Comparison of ENCODE assay signal across 12 mouse cellular contexts in the genomic region with DNA sequence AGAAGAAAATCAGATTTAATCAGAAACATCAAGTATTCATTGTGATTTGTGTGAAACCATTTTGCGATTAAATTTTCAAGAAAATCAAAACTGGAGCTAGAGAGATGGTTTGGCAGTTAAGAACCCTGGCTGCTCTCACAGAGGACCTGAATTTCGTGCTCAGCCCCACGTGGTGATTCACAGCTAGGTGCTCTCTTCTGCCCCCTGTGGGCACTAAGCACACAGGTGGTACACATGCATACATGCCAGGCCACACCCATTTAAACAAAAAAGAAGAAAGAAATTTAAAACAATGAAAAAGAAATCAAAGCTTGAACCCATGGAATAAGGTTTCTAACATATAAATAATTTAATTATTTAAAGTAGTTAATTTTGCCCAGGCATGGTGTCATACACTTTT. TPM values are rescaled to one million over a fixed set of nuclear protein-coding genes. Genes with fewer than 3 reads are reported as not detected.
DNase-seq lines count a peak whose midpoint lies in the region; ATAC-seq and TF ChIP-seq lines count a peak whose summit lies in the region.
"Had no signal": no experiment of that assay in that cellular context is flagged by ENCODE, and none has a peak within 500 bp of the region (broad histone marks: within the 10 kb centered on the region; RNA-seq: fewer than 3 reads in every experiment).

No protein-coding gene starts in this region.

- TF ChIP-seq EP300 in stomach, postnatal 0 days (optimal IDR thresholded peaks at IDR 0.05), result no peak

- no peak for DNase-seq in kidney, postnatal 0 days (ENCODE audit: low spot score)
- DNase-seq in thymus, postnatal 14 days, result peak; percentile 8
- no peak for DNase-seq in thymus, adult 2 months
- peak; percentile 2 for DNase-seq in MEL-GATA-1-ER (ENCODE audit: extremely low read depth, low read depth)
- DNase-seq in stomach, postnatal 0 days (ENCODE audit: low spot score), result no peak
- DNase-seq in ovary, postnatal 14 days (ENCODE audit: low spot score), result no peak
- DNase-seq: adrenal gland, postnatal 25 days; cerebellum, adult 18-20 months had no signal

- H3K27me3 ChIP-seq in kidney, postnatal 0 days (ENCODE audit: insufficient read depth, low read length), result no peaks in the 10 kb centered on the region
- H3K27me3 ChIP-seq in kidney, embryonic 16.5 days (ENCODE audit: insufficient read depth, low read length), result no peaks in the 10 kb centered on the region
- no peaks in the 10 kb centered on the region for H3K27me3 ChIP-seq in thymus, adult 2 months (ENCODE audit: control insufficient read depth, insufficient read depth, low read length)
- no peaks in the 10 kb centered on the region for H3K27me3 ChIP-seq in stomach, postnatal 0 days (ENCODE audit: control insufficient read depth, insufficient read depth, low read length)

- no peak overlapping the region for H3K4me3 ChIP-seq in kidney, postnatal 0 days (replicated peaks; ENCODE audit: low read depth, low read length)
- no peak overlapping the region for H3K4me3 ChIP-seq in kidney, embryonic 16.5 days (ENCODE audit: low read length)
- H3K4me3 ChIP-seq in thymus, adult 2 months (ENCODE audit: control insufficient read depth, insufficient read depth, low read length), result no peak overlapping the region
- no peak overlapping the region for H3K4me3 ChIP-seq in stomach, postnatal 0 days (ENCODE audit: low read depth, low read length)
- H3K4me3 ChIP-seq: forebrain, embryonic 10.5 days had no signal

- TF ChIP-seq CTCF in kidney, postnatal 0 days (IDR thresholded peaks at IDR 0.05; ENCODE audit: low read depth), result peak; percentile 25; the same call in 1 of the 2 replicates
- TF ChIP-seq CTCF in thymus, adult 2 months (IDR thresholded peaks at IDR 0.05; ENCODE audit: borderline replicate concordance, control insufficient read depth, extremely low read depth, insufficient read depth, low read length, poor library complexity), result no peak
- TF ChIP-seq CTCF in stomach, postnatal 0 days (IDR thresholded peaks at IDR 0.05; ENCODE audit: low read depth), result peak; percentile 55

- no peaks in the 10 kb centered on the region for H3K4me1 ChIP-seq in kidney, postnatal 0 days (replicated peaks; ENCODE audit: insufficient read depth, low read length)
- H3K4me1 ChIP-seq in kidney, embryonic 16.5 days (ENCODE audit: insufficient read depth, low read length), result no peaks in the 10 kb centered on the region
- no peaks in the 10 kb centered on the region for H3K4me1 ChIP-seq in thymus, adult 2 months (replicated peaks; ENCODE audit: control insufficient read depth, insufficient read depth, low read length)
- no peaks in the 10 kb centered on the region for H3K4me1 ChIP-seq in stomach, postnatal 0 days (replicated peaks; ENCODE audit: control insufficient read depth, insufficient read depth)
- H3K4me1 ChIP-seq: forebrain, embryonic 10.5 days had no signal

- H3K4me2 ChIP-seq in kidney, postnatal 0 days (ENCODE audit: low read length), result no peak overlapping the region
- no peak overlapping the region for H3K4me2 ChIP-seq in kidney, embryonic 16.5 days (replicated peaks; ENCODE audit: low read depth, low read length)
- H3K4me2 ChIP-seq in stomach, postnatal 0 days (replicated peaks; ENCODE audit: low read depth), result no peak overlapping the region

- TF ChIP-seq POLR2A in thymus, adult 2 months (IDR thresholded peaks at IDR 0.05; ENCODE audit: control insufficient read depth, extremely low read depth, insufficient read depth, low read length, poor library complexity), result no peak

- ATAC-seq in kidney, postnatal 0 days (replicated peaks; ENCODE audit: low FRiP score, low read depth), result no peak
- ATAC-seq in kidney, embryonic 16.5 days (ENCODE audit: low FRiP score, low TSS enrichment), result no peak
- no peak for ATAC-seq in stomach, postnatal 0 days (ENCODE audit: low FRiP score, low TSS enrichment)
- ATAC-seq: hindbrain, embryonic 16.5 days; midbrain, embryonic 16.5 days had no signal

- no peak overlapping the region for H3K9ac ChIP-seq in kidney, postnatal 0 days (ENCODE audit: low read depth, low read length)
- no peak overlapping the region for H3K9ac ChIP-seq in kidney, embryonic 16.5 days (replicated peaks; ENCODE audit: low read length)
- no peak overlapping the region for H3K9ac ChIP-seq in stomach, postnatal 0 days (ENCODE audit: low read length)

- 70% methylated on average over 3 of the region's 3 CpGs for WGBS in kidney, postnatal 0 days
- WGBS in kidney, embryonic 16.5 days, result 78% methylated on average over 3 of the region's 3 CpGs
- 75% methylated on average over 3 of the region's 3 CpGs for WGBS in thymus, adult 2 months
- 65% methylated on average over 3 of the region's 3 CpGs for WGBS in stomach, postnatal 0 days

- H3K36me3 ChIP-seq in kidney, postnatal 0 days (ENCODE audit: insufficient read depth, low read length), result no peaks in the 10 kb centered on the region
- H3K36me3 ChIP-seq in kidney, embryonic 16.5 days (ENCODE audit: insufficient read depth, low read length), result no peaks in the 10 kb centered on the region
- H3K36me3 ChIP-seq in thymus, adult 2 months (ENCODE audit: control insufficient read depth, insufficient read depth, low read length), result no peaks in the 10 kb centered on the region
- H3K36me3 ChIP-seq in stomach, postnatal 0 days (ENCODE audit: control insufficient read depth, insufficient read depth, low read length), result no peaks in the 10 kb centered on the region; the same call in 1 of the 2 replicates
- H3K36me3 ChIP-seq: forebrain, embryonic 10.5 days had no signal

- H3K27ac ChIP-seq in kidney, postnatal 0 days, result no peak overlapping the region
- H3K27ac ChIP-seq in kidney, embryonic 16.5 days (ENCODE audit: low read length), result no peak overlapping the region
- no peak overlapping the region for H3K27ac ChIP-seq in thymus, adult 2 months (ENCODE audit: control insufficient read depth, insufficient read depth, low read length)
- no peak overlapping the region for H3K27ac ChIP-seq in stomach, postnatal 0 days (replicated peaks)
- H3K27ac ChIP-seq: forebrain, embryonic 10.5 days had no signal

- no peaks in the 10 kb centered on the region for H3K9me3 ChIP-seq in kidney, postnatal 0 days (replicated peaks; ENCODE audit: low read length)
- H3K9me3 ChIP-seq in kidney, embryonic 16.5 days (ENCODE audit: low read length), result no peaks in the 10 kb centered on the region
- no peaks in the 10 kb centered on the region for H3K9me3 ChIP-seq in stomach, postnatal 0 days (ENCODE audit: control insufficient read depth, low read length)
- H3K9me3 ChIP-seq: forebrain, embryonic 10.5 days had no signal

RNA-seq across cellular contexts. Expression of gene Npr3, which starts 15.7 kb away (rescaled TPM):
- 4.8 and 5.2 TPM in 2 replicates for polyA plus RNA-seq in kidney, postnatal 0 days (2015; fragmentation: Nextera tagmentation; extraction: Ambion mirVana)
- polyA plus RNA-seq in kidney, embryonic 16.5 days (2015; fragmentation: Nextera tagmentation; extraction: Ambion mirVana), result 5.9 and 7.7 TPM in 2 replicates
- polyA plus RNA-seq in thymus, adult 2 months (2012; rRNA removed), result 0.50 and 1.4 TPM in 2 replicates
- 1.7 and 2.1 TPM in 2 replicates for polyA plus RNA-seq in stomach, postnatal 0 days (2015; fragmentation: Nextera tagmentation; extraction: Ambion mirVana)

Comparison
In these comparisons a context has a peak if more than half of its experiments do, and no peak if none do; other contexts are left out.
1. DNase-seq: peak in thymus, postnatal 14 days (single experiment) and MEL-GATA-1-ER (single experiment); none in kidney, postnatal 0 days (single experiment), thymus, adult 2 months (single experiment), stomach, postnatal 0 days (single experiment) and ovary, postnatal 14 days (single experiment).